Mouse (Mus musculus) CH12.LX (cell line): ENCODE measurements around the gene Eif2b1. TPM values are rescaled to one million over a fixed set of nuclear protein-coding genes. Genes with fewer than 3 reads are reported as not detected.

Experiments
- DNase-seq: peaks from one replicate; pipeline ENCODE4 v3.0.0-alpha.2; 2013; ENCODE audit errors: extremely low read depth
- H3K27ac ChIP-seq: 2 replicates; pipeline ENCODE4 v1.5.1; 2012; ENCODE audit warnings: low read depth, mild to moderate bottlenecking, control low read depth, moderate library complexity; ENCODE audit not compliant: insufficient read depth
- H3K27me3 ChIP-seq: replicated peaks from 2 replicates; pipeline ENCODE3; 2012; ENCODE audit warnings: inconsistent platforms
- H3K36me3 ChIP-seq, 2 experiments: replicated peaks in 1 of 2; 2 replicates each; pipeline versions ENCODE3 to v1.6.1; 2012; ENCODE audit warnings: inconsistent platforms in 1 of 2, low read length in 1 of 2, mild to moderate bottlenecking in 1 of 2, mixed read lengths in 1 of 2, moderate library complexity in 1 of 2; ENCODE audit not compliant: control insufficient read depth in 1 of 2, insufficient read depth in 1 of 2
- H3K4me1 ChIP-seq, 2 experiments: 2 replicates each; pipeline ENCODE4 v1.6.1; 2012; ENCODE audit warnings: inconsistent platforms in 1 of 2, moderate library complexity in 1 of 2; ENCODE audit not compliant: insufficient read depth in 2 of 2, control insufficient read depth in 1 of 2
- H3K4me2 ChIP-seq: 2 replicates; pipeline ENCODE4 v1.6.1; 2012; ENCODE audit warnings: low read depth, mild to moderate bottlenecking, control low read depth; ENCODE audit not compliant: poor library complexity, insufficient read depth, severe bottlenecking
- H3K4me3 ChIP-seq, 3 experiments: fragments of 150-350 bp in 1 of 3; sonication (generic) in 1 of 3; replicated peaks in 1 of 3; 2 replicates each; pipeline versions ENCODE3 to v1.5.1; 2011 to 2012; ENCODE audit warnings: low read depth in 2 of 3, low read length in 2 of 3, mild to moderate bottlenecking in 2 of 3, moderate library complexity in 2 of 3, control low read depth in 1 of 3, improper control_type of control experiment in 1 of 3, inconsistent platforms in 1 of 3, mixed read lengths in 1 of 3; ENCODE audit not compliant: poor library complexity in 1 of 3
- H3K79me2 ChIP-seq: replicated peaks from 2 replicates; pipeline ENCODE4 v1.6.1; 2012; ENCODE audit warnings: mild to moderate bottlenecking, moderate library complexity; ENCODE audit not compliant: control insufficient read depth, poor library complexity, insufficient read depth, severe bottlenecking; ENCODE audit errors: extremely low read depth
- H3K9ac ChIP-seq: 2 replicates; pipeline ENCODE4 v1.6.1; 2012; ENCODE audit warnings: low read depth, mild to moderate bottlenecking, control low read depth, moderate library complexity; ENCODE audit not compliant: insufficient read depth
- H3K9me3 ChIP-seq: replicated peaks from 2 replicates; pipeline ENCODE3; 2012; ENCODE audit warnings: low read length, inconsistent platforms, mixed read lengths
- CHD1 ChIP-seq: IDR thresholded peaks from 2 replicates; pipeline ENCODE4 v1.6.1; 2012; ENCODE audit warnings: low read depth, low read length, improper control_type of control experiment, inconsistent platforms
- CTCF ChIP-seq, 2 experiments: IDR thresholded peaks in 1 of 2; conservative IDR thresholded peaks in 1 of 2; 2 replicates each; pipeline ENCODE4 v1.5.1; 2011 to 2012; ENCODE audit warnings: low read depth in 2 of 2, low read length in 2 of 2, improper control_type of control experiment in 1 of 2, inconsistent platforms in 1 of 2, mild to moderate bottlenecking in 1 of 2, moderate library complexity in 1 of 2
- ETS1 ChIP-seq: conservative IDR thresholded peaks from 2 replicates; pipeline ENCODE4 v1.6.1; 2012; ENCODE audit warnings: low read depth, mild to moderate bottlenecking, inconsistent platforms, low read length, improper control_type of control experiment, moderate library complexity
- MAX ChIP-seq: IDR thresholded peaks from 2 replicates; pipeline ENCODE4 v1.6.1; 2011; ENCODE audit warnings: low read length, improper control_type of control experiment
- MEF2A ChIP-seq: IDR thresholded peaks from 2 replicates; pipeline ENCODE4 v1.6.1; 2014; ENCODE audit warnings: low read depth, mild to moderate bottlenecking, inconsistent platforms, low read length, improper control_type of control experiment, borderline replicate concordance
- MXI1 ChIP-seq: IDR thresholded peaks from 2 replicates; pipeline ENCODE4 v1.6.1; 2011; ENCODE audit warnings: mild to moderate bottlenecking, low read depth, low read length, improper control_type of control experiment
- MYC ChIP-seq: IDR thresholded peaks from 2 replicates; pipeline ENCODE4 v1.6.1; 2011; ENCODE audit warnings: low read depth, mild to moderate bottlenecking, improper control_type of control experiment, low read length
- NELFE ChIP-seq: IDR thresholded peaks from 2 replicates; pipeline ENCODE4 v1.6.1; 2011; ENCODE audit warnings: low read depth, low read length, improper control_type of control experiment
- NRF1 ChIP-seq: IDR thresholded peaks from 2 replicates; pipeline ENCODE4 v1.6.1; 2014; ENCODE audit warnings: low read depth, mild to moderate bottlenecking, inconsistent platforms, low read length, improper control_type of control experiment, moderate library complexity
- POLR2A ChIP-seq: IDR thresholded peaks from 2 replicates; pipeline ENCODE4 v1.6.1; 2011; ENCODE audit warnings: low read depth, mild to moderate bottlenecking, improper control_type of control experiment, low read length
- RAD21 ChIP-seq: IDR thresholded peaks from 2 replicates; pipeline ENCODE4 v1.6.1; 2011; ENCODE audit warnings: low read depth, mild to moderate bottlenecking, low read length, improper control_type of control experiment, moderate library complexity
- UBTF ChIP-seq: IDR thresholded peaks from 2 replicates; pipeline ENCODE4 v1.6.1; 2012; ENCODE audit warnings: low read depth, mild to moderate bottlenecking, inconsistent platforms, low read length, improper control_type of control experiment, moderate library complexity
- USF2 ChIP-seq: conservative IDR thresholded peaks from 2 replicates; pipeline ENCODE4 v1.6.1; 2011; ENCODE audit warnings: low read depth, low read length, improper control_type of control experiment
- ZMIZ1 ChIP-seq: IDR thresholded peaks from 2 replicates; pipeline ENCODE4 v1.6.1; 2012; ENCODE audit warnings: low read depth, mild to moderate bottlenecking, inconsistent platforms, low read length, improper control_type of control experiment
- dilution Hi-C: fragments of 300-500 bp; cut with MboI; formaldehyde crosslinking; loops from 2 replicates; pipeline ENCODE4 v1.14.3; 2020; ENCODE audit warnings: low sequenced_read_pairs; ENCODE audit not compliant: extremely low pct_unique_long_range_greater_than_20kb, extremely low pct_ligation_motif_present
- in situ Hi-C: fragments of 300-500 bp; cut with MboI; formaldehyde crosslinking; loops from 3 replicates; pipeline ENCODE4 v1.14.3; 2019; ENCODE audit warnings: low sequenced_read_pairs, low pct_ligation_motif_present, low pct_unique_long_range_greater_than_20kb, mixed read lengths
- polyA plus RNA-seq: library from polyadenylated mRNA; unstranded; fragments of >175 nt; gene quantifications from 2 replicates; pipeline ENCODE4 v1.2.1, GENCODE M21; 2012; ENCODE audit warnings: low read depth; ENCODE audit not compliant: insufficient read length
- total RNA-seq, 2 experiments: library from RNA; depleted of rRNA; stranded (reverse); fragments of 300-350 nt in 1 of 2; fragments of >200 nt in 1 of 2; gene quantifications; 2 replicates each; pipeline ENCODE4 v1.2.3; 2012 to 2014

The Eif2b1 gene
- total and polyA plus RNA-seq, 3 experiments = 50.8 to 104 (median 98.0) TPM

GRCm38 (mm10) chr5:124531583-124531930, 47.4 kb downstream of the Eif2b1 start:
- Histone ChIP-seq H3K4me2 (peak overlapping the region; percentile 68), H3K4me1 (peaks cover 10 to 21% of the 10 kb centered on the region in 2 experiments; a peak in 3 of 4 replicates), H3K27ac (no peak overlapping the region), H3K27me3 (peaks cover 4% of the 10 kb centered on the region), H3K36me3 (no peaks in the 10 kb centered on the region), H3K4me3 (peak overlapping the region; percentile 65 to 68 (median 68)), H3K9ac (peak overlapping the region; percentile 54), H3K9me3 (no peaks in the 10 kb centered on the region), H3K79me2 (no peaks in the 10 kb centered on the region)
- in situ Hi-C loops = loop anchor here (5.0 kb wide), 1 partner anchor 94 kb away; the partner anchor contains the start of gene Kmt5a
- TF ChIP-seq ZMIZ1 (no peak), CTCF (conservative IDR thresholded peaks at IDR 0.05 in 1 of 2, IDR thresholded peaks at IDR 0.05 in 1 of 2; ENCODE audit: low read depth in 2 of 2, low read length in 2 of 2) (no peak), ETS1 (no peak), NELFE (no peak)
- no peak for DNase-seq
- dilution Hi-C loops = no loop called here

- peaks cover 4% of the 10 kb centered on the region for H3K27me3 ChIP-seq
- no peak for DNase-seq
- H3K4me2 ChIP-seq = peak within 1 kb of the TSS; percentile 68
- no peaks in the 10 kb centered on the region for H3K36me3 ChIP-seq
- H3K4me3 ChIP-seq = peak within 1 kb of the TSS; percentile 65 to 68 (median 68)
- peaks cover 10 to 20% of the 10 kb centered on the region in 2 experiments; a peak in 3 of 4 replicates for H3K4me1 ChIP-seq
- in situ Hi-C loops (loop anchor here (5.0 kb wide), 1 partner anchor 94 kb away; the partner anchor contains the start of gene Kmt5a), dilution Hi-C loops (no loop called here)
- H3K79me2 ChIP-seq = no peaks in the 10 kb centered on the region
- no peaks in the 10 kb centered on the region for H3K9me3 ChIP-seq
- H3K9ac ChIP-seq = peak within 1 kb of the TSS; percentile 54
- TF ChIP-seq POLR2A (peak; percentile 46; the same call in 1 of the 2 replicates), MEF2A (no peak), USF2 (no peak), NRF1 (peak; percentile 68), UBTF (peak; percentile 78; the same call in 1 of the 2 replicates), MXI1 (peak; percentile 41; the same call in 1 of the 2 replicates)
- no peak within 1 kb of the TSS for H3K27ac ChIP-seq
These were observed 48.0 kb downstream of the Eif2b1 start, which contains the start of gene Rilpl1 for GRCm38 (mm10) chr5:124530655-124531582. TSS of gene Rilpl1 (minus strand) at chr5:124531391.

- H3K4me3 ChIP-seq = no peak overlapping the region
- TF ChIP-seq MAX (no peak), RAD21 (no peak), MYC (no peak), CHD1 (no peak)
- no peaks in the 10 kb centered on the region for H3K79me2 ChIP-seq
- H3K36me3 ChIP-seq = no peaks in the 10 kb centered on the region
- DNase-seq = no peak
- H3K27me3 ChIP-seq = peaks cover 4% of the 10 kb centered on the region
- H3K9me3 ChIP-seq = no peaks in the 10 kb centered on the region
- peaks cover 11 to 19% of the 10 kb centered on the region in 2 experiments; a peak in 3 of 4 replicates for H3K4me1 ChIP-seq
- dilution Hi-C loops (no loop called here), in situ Hi-C loops (loop anchor here (5.0 kb wide), 2 partner anchors 37 to 92 kb away; partner anchors contain the start of gene Kmt5a)
- H3K9ac ChIP-seq = no peak overlapping the region
- H3K27ac ChIP-seq = no peak overlapping the region
- no peak overlapping the region for H3K4me2 ChIP-seq
These were observed 49.2 kb downstream of the Eif2b1 start for GRCm38 (mm10) chr5:124529697-124530096.
